Mouse (Mus musculus): ENCODE data around the gene Sephs2. TPM values are rescaled to one million over a fixed set of nuclear protein-coding genes. Genes with fewer than 3 reads are reported as not detected.

The Sephs2 gene
- polyA plus RNA-seq, 1 experiment from 2014 or later = 61.5 TPM

DNA sequence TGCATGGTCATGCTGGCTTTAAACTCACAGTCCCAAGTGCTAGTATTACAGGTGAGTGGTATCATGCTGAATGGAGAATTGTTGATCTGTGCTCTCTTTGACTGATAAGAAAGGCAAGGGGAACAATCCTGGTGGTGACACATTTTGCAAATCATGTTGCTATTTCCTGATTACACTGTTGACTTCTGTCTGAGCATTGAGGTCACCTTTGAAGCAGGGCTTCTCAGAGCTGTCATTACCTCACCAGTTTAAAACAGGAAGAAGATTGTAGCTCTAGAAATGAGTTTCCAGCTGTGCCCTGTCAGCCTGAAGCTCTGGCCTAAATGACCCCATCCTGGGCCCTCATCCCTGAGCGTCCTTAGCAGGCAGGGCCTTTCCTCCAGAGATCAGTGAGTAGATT is 14.1 kb upstream of the Sephs2 start:
- no peak overlapping the region for H3K4me2 ChIP-seq
- WGBS = 79% methylated on average over 1 of the region's 1 CpGs
- no peaks in the 10 kb centered on the region for H3K36me3 ChIP-seq
- H3K9me3 ChIP-seq = no peaks in the 10 kb centered on the region
- no peak for ATAC-seq (ENCODE audit: low FRiP score, low read depth)
- no peaks in the 10 kb centered on the region for H3K27me3 ChIP-seq
- no peak overlapping the region for H3K9ac ChIP-seq
- H3K27ac ChIP-seq (replicated peaks) = no peak overlapping the region
- no peak overlapping the region for H3K4me3 ChIP-seq
- H3K4me1 ChIP-seq (replicated peaks) = no peaks in the 10 kb centered on the region

DNA sequence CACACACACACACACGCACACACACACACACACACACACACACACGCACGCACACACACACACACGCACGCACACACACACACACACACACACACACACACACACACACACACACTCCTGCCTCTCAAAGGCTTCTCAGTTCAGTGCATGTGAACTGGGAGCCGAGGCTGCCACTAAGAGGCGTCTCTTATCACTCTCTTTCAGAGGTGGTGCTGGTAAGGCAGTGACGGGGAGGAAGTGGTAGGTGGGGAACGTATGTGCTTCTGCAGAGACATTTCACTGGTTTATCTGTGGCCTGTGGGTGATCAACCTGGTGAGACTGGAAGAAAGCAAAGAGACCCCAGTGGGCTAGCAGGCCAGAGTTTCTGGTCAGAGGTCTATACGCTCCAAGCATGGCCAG is 11.3 kb upstream of the Sephs2 start:
- WGBS = 89% methylated on average over 7 of the region's 10 CpGs
- H3K36me3 ChIP-seq = no peaks in the 10 kb centered on the region
- H3K27me3 ChIP-seq = no peaks in the 10 kb centered on the region
- H3K4me2 ChIP-seq = no peak overlapping the region
- H3K9ac ChIP-seq = no peak overlapping the region
- H3K4me1 ChIP-seq (replicated peaks) = no peaks in the 10 kb centered on the region
- no peak overlapping the region for H3K4me3 ChIP-seq
- no peaks in the 10 kb centered on the region for H3K9me3 ChIP-seq
- H3K27ac ChIP-seq (replicated peaks) = no peak overlapping the region
- no peak for ATAC-seq (ENCODE audit: low FRiP score, low read depth)

DNA sequence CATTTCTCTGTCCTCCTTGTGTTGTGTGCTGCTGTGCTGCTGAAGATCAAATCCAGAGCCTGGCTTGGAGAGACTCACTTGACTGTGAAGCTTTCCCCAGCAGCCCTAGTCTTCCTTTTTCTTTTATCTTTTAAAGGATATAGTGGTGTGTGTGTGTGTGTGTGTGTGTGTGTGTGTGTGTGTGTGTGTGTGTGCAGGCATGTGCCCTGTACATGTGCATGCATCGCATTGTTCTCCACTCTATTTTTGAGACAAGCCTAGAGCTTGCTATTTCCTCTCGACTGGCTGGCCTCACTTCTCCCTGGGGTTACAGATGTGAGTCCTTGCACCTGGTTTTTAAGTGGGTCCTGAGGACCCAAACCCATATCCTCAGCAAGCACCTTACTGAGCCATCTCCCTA is 8.3 kb upstream of the Sephs2 start:
- WGBS = 86% methylated on average over 2 of the region's 2 CpGs
- Histone ChIP-seq H3K4me1 (replicated peaks) (no peaks in the 10 kb centered on the region), H3K4me2 (no peak overlapping the region), H3K9me3 (no peaks in the 10 kb centered on the region), H3K27me3 (no peaks in the 10 kb centered on the region), H3K4me3 (no peak overlapping the region), H3K36me3 (no peaks in the 10 kb centered on the region), H3K9ac (no peak overlapping the region), H3K27ac (replicated peaks) (no peak overlapping the region)
- no peak for ATAC-seq (ENCODE audit: low FRiP score, low read depth)

- Histone ChIP-seq H3K36me3 (no peaks in the 10 kb centered on the region), H3K27ac (replicated peaks) (no peak overlapping the region), H3K4me3 (no peak overlapping the region), H3K9ac (no peak overlapping the region), H3K27me3 (no peaks in the 10 kb centered on the region), H3K9me3 (no peaks in the 10 kb centered on the region), H3K4me2 (no peak overlapping the region), H3K4me1 (replicated peaks) (no peaks in the 10 kb centered on the region)
- WGBS = 85% methylated on average over 4 of the region's 4 CpGs
- ATAC-seq (ENCODE audit: low FRiP score, low read depth) = no peak
Observed at GRCm38 (mm10) chr7:127281114-127281513, 7.3 kb upstream of the Sephs2 start.

DNA sequence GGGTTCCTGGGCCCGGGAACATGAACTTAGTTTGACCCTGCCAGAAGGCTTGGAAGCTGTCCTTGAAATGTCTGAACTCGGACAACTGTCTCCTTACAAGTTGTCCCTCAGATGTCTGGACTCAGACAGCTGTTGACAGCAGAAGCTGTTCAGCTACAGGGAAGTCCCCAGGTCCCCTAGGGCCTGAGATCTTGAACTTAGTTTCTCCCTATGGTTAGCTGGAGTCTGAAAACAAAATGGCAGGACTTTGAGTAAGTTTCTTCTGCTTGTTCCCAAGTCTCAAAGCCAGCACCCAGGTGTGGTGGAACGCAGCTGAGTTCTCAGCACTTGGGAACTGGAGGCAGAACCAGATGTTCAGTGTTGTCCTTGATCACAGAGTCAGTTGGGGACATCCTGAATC is 6.2 kb upstream of the Sephs2 start:
- Histone ChIP-seq H3K4me3 (no peak overlapping the region), H3K4me2 (no peak overlapping the region), H3K4me1 (replicated peaks) (no peaks in the 10 kb centered on the region), H3K9me3 (no peaks in the 10 kb centered on the region), H3K27ac (replicated peaks) (no peak overlapping the region), H3K27me3 (no peaks in the 10 kb centered on the region), H3K9ac (no peak overlapping the region), H3K36me3 (no peaks in the 10 kb centered on the region)
- no peak for ATAC-seq (ENCODE audit: low FRiP score, low read depth)
- 75% methylated on average over 3 of the region's 3 CpGs for WGBS

DNA sequence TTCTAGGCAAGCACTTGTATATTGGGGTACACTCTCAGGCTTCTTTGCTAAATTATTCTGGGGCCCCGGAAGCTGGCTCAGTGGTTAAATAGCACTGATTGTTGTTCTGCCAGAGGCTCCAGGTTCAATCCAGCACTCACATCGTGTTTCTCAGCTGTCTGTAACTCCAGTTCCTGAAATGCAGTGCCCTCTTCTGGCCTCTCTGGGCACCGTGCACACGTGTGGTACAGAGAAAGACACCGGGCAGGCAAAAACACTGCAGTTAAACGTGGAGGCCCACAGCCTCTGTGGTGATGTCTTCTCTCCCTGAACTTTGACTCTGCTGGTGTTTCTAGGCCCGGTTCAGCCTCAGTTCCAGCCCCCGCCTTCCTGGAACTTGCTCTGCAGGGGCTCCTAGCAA is 4.5 kb upstream of the Sephs2 start:
- H3K4me2 ChIP-seq = no peak overlapping the region
- H3K27me3 ChIP-seq = no peaks in the 10 kb centered on the region
- no peak overlapping the region for H3K9ac ChIP-seq
- H3K4me3 ChIP-seq = no peak overlapping the region
- H3K36me3 ChIP-seq = no peaks in the 10 kb centered on the region
- H3K9me3 ChIP-seq = no peaks in the 10 kb centered on the region
- H3K4me1 ChIP-seq (replicated peaks) = peaks cover 6% of the 10 kb centered on the region
- no peak for ATAC-seq (ENCODE audit: low FRiP score, low read depth)
- H3K27ac ChIP-seq (replicated peaks) = no peak overlapping the region
- WGBS = 22% methylated on average over 8 of the region's 8 CpGs

DNA sequence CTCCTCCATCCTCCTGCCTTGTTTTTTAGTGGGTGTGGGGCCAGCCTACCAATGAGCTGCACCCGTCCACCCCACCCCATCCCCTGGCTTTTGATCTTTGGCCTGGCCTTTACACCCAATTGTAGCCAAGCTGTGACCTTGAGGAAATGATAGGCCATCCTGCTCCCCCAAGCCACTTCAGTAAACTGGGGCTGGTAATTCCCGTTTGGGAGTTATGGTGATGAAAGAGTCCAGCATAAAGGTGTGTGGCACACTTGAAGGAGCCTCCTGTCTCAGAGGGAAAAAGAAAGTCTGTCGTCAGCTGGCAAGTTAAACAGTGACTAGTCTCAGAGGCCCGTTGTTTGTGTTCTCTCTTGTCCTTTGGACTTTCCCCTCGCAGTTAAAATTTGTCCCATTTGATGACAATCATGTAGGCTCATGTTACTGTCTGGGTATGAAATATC is 2.7 kb upstream of the Sephs2 start:
- no peak for ATAC-seq (ENCODE audit: low FRiP score, low read depth)
- Histone ChIP-seq H3K9ac (no peak overlapping the region), H3K36me3 (0 out of 2 replicates have a peak, but pooled peaks cover under 1% of the 10 kb centered on the region), H3K4me2 (no peak overlapping the region), H3K9me3 (no peaks in the 10 kb centered on the region), H3K27ac (replicated peaks) (no peak overlapping the region), H3K4me1 (replicated peaks) (peaks cover 17% of the 10 kb centered on the region), H3K27me3 (no peaks in the 10 kb centered on the region), H3K4me3 (no peak overlapping the region)
- WGBS = 70% methylated on average over 5 of the region's 5 CpGs

DNA sequence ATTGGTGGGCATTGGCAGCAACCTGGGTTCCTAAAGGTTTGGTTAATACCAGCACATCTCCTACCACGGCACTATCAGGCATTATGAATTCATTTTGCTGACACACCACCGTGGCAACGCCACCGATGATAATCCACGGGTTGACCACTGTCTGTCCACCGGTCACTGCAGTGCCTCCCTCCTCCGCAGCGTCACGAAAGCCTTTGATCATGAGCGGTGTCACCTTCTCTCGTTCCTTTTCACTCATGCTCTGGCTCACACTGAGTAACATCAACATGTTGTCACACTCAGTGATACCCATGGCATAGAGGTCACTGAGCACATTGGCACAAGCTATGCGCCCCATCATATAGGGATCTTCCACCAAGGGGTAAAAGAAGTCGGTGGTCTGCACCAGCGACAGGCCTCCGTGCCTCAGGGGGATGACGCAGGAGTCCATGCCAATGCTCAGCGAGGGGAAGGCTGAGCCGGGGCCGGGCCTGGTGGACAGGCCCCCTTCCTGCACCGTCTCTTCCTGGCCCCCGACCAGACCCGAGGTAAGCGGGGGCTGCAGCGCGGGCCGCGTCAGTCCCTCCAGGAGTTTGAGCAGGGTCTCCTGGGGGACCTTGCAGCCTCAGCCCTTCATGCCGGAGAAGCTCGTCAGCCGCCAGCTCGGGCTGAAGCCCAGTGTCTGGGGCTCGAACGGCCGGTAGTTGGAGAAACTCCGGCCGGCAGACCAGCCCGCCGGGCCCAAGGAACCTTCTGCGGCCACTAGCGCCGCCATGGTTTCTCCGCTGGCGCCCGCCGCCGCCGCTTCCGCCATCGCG is 534 bp downstream of the Sephs2 start:
- Histone ChIP-seq H3K9ac (peak overlapping the region; percentile 88), H3K9me3 (no peaks in the 10 kb centered on the region), H3K4me3 (peak overlapping the region; percentile 97), H3K27ac (replicated peaks) (peak overlapping the region; percentile 90), H3K4me2 (peak overlapping the region; percentile 79), H3K36me3 (peaks cover 26% of the 10 kb centered on the region), H3K27me3 (no peaks in the 10 kb centered on the region), H3K4me1 (replicated peaks) (peaks cover 25% of the 10 kb centered on the region)
- WGBS = 18% methylated on average over 40 of the region's 50 CpGs
- ATAC-seq (ENCODE audit: low FRiP score, low read depth) = peak; percentile 69

GRCm38 (mm10) chr7:127272566-127272965 is 1.3 kb downstream of the Sephs2 start:
- Histone ChIP-seq H3K4me2 (peak overlapping the region; percentile 79), H3K36me3 (peaks cover 28% of the 10 kb centered on the region), H3K9me3 (no peaks in the 10 kb centered on the region), H3K4me3 (peak overlapping the region; percentile 97), H3K9ac (no peak overlapping the region), H3K4me1 (replicated peaks) (peaks cover 25% of the 10 kb centered on the region), H3K27ac (replicated peaks) (no peak overlapping the region), H3K27me3 (no peaks in the 10 kb centered on the region)
- whole genome bisulfite sequencing = 87% methylated on average over 15 of the region's 15 CpGs
- ATAC-seq (ENCODE audit: low FRiP score, low read depth) = no peak

DNA sequence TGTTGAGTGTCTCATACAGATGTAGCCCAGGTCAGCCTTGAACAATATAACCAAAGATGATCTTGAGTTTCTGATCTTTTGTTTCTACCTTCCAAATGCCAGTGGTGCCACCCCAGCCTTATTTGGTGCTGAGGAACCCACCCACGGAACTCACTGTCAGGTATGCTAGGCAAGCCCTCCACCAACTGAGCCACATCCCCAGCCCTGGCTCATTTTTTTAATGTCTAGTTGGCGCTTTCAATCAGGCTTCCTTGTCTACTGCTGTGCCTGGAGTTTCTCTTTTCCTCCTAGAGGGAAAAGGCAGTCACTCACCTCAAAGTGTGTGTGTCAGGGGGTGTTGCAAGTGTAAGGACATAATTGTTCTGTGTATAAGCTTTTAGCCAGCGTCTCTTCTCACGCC is 2.8 kb downstream of the Sephs2 start:
- Histone ChIP-seq H3K36me3 (peaks cover 28% of the 10 kb centered on the region), H3K9ac (no peak overlapping the region), H3K4me1 (replicated peaks) (peaks cover 25% of the 10 kb centered on the region), H3K27ac (replicated peaks) (no peak overlapping the region), H3K9me3 (no peaks in the 10 kb centered on the region), H3K27me3 (no peaks in the 10 kb centered on the region), H3K4me2 (no peak overlapping the region), H3K4me3 (no peak overlapping the region)
- WGBS = 98% methylated on average over 4 of the region's 4 CpGs
- ATAC-seq (ENCODE audit: low FRiP score, low read depth) = no peak

DNA sequence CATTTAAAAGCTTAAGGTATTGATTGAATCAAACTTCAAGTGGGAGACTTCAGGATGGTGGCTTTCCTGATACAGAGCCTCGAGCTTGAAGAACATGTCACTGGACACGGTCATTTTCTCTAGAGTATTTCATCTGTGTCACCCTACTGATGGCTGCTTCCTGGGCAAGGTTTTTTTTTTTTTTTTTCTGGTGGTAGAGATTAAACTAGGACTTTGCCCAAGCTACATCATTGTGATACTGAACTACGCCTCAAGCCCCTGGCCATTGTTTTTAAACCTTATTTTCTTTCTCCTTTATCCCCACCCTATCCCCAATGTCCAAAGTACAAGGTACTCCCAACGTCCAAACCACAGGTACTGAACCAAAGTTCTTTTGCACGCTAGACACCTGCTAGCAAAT is 3.2 kb downstream of the Sephs2 start:
- 93% methylated on average over 5 of the region's 5 CpGs for WGBS
- Histone ChIP-seq H3K4me1 (replicated peaks) (peaks cover 25% of the 10 kb centered on the region), H3K4me2 (no peak overlapping the region), H3K9me3 (no peaks in the 10 kb centered on the region), H3K36me3 (peaks cover 28% of the 10 kb centered on the region), H3K27me3 (no peaks in the 10 kb centered on the region), H3K27ac (replicated peaks) (no peak overlapping the region), H3K4me3 (no peak overlapping the region), H3K9ac (no peak overlapping the region)
- ATAC-seq (ENCODE audit: low FRiP score, low read depth) = no peak

DNA sequence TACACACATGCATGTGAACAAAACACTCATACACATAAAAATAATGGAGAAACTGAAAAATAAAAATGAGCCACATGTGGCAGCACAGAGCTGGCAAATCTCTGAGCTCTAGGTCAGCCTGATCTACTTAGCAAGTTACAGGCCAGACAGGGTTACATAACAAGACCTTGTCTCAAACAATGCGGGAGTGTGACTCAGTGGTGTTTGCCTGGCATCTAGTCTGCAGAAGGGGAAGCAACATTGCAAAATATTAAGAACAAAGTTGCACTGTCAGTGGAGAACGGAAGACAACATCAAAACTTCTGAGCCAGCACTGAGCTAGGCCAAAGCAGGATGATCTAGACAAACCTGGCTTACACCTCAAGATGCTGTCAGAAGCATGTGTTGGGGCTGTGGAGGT is 3.6 kb downstream of the Sephs2 start:
- Histone ChIP-seq H3K9ac (no peak overlapping the region), H3K4me1 (replicated peaks) (peaks cover 25% of the 10 kb centered on the region), H3K4me2 (no peak overlapping the region), H3K36me3 (peaks cover 28% of the 10 kb centered on the region), H3K4me3 (no peak overlapping the region), H3K27me3 (no peaks in the 10 kb centered on the region), H3K27ac (replicated peaks) (no peak overlapping the region), H3K9me3 (no peaks in the 10 kb centered on the region)
- 92% methylated on average over 2 of the region's 2 CpGs for WGBS
- no peak for ATAC-seq (ENCODE audit: low FRiP score, low read depth)

DNA sequence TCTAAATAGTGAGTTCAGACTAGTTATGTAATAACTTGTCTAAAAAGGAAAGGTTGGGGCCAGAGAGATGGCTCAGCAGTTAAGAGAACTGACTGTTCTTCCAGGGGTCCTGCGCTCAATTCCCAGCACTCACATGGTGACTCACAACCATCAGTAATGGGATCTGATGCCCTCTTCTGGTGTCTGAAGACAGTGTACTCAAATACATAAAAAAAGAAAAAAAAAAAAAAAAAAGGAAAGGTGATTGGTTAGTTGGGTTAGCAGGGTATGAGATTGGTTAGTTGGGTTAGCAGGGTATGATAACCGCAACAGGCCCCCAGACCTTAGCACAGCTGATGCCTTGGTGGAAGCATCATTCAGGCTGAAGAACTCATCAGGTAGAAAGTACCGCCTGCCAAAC is 10.3 kb downstream of the Sephs2 start:
- Histone ChIP-seq H3K36me3 (peaks cover 4% of the 10 kb centered on the region), H3K4me3 (no peak overlapping the region), H3K9me3 (no peaks in the 10 kb centered on the region), H3K4me1 (replicated peaks) (peaks cover 19% of the 10 kb centered on the region), H3K4me2 (no peak overlapping the region), H3K27me3 (no peaks in the 10 kb centered on the region), H3K9ac (no peak overlapping the region), H3K27ac (replicated peaks) (no peak overlapping the region)
- no peak for ATAC-seq (ENCODE audit: low FRiP score, low read depth)
- 98% methylated on average over 3 of the region's 3 CpGs for WGBS
